Mouse (Mus musculus) spleen, embryonic (tissue): ENCODE results near the gene Olfr722.
"Not testable (repeated sequence)": the region's sequence is repeated elsewhere in the genome, so short reads cannot be mapped to it uniquely, and the experiment has no call there.

Experiments used
- CTCF ChIA-PET: fragments of 350-600 bp; sonication (Branson Sonifier 250); formaldehyde crosslinking; loops from one replicate; lab custom pipeline; 2022; lab: Charles Lee

The Olfr722 gene

DNA sequence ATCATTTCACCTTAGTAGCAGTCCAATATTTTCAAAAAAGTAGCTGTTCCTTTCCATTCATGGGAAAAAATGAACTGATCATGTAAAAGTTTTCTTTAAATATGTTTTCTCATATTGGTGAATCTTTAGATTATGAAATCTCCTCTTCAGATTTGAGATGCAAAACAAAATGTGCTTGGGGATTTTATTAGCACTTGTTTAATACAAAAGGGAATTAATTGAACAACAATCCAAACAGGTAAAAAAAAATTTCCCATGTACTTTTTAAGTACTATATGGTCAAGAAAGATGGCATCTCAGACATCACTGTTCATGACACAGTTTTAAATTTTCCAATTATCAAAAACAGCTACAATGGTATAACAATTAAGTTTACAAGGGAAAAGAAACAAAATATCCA is at the start of gene Olfr722:
Gene Olfr722, minus strand, starts transcription at position 101 of the 400 bp plus-strand sequence.
- CTCF ChIA-PET: no interaction called here

DNA sequence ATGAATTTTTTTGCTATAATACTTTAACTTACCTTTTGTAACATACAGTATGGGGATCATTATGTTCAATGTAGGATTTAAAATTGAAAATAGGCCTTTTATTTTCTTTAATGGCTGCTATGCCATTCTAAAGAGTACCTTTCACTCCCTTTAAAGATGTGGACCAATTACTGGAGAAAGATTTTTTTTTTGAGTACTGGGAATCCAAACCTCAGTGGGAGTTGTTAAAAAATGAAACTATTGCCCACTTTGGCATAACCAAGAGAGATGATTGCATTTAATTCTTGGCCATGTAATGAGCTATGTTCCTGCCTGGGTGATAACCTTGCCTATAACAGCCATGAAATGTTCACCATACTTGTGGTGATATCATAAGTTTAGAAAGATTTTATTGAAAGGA is 29.9 kb upstream of the Olfr722 start, which contains the start of gene Olfr723:
Gene Olfr723, minus strand, starts transcription at position 101 of the 400 bp plus-strand sequence.
- CTCF ChIA-PET: not testable (repeated sequence)

DNA sequence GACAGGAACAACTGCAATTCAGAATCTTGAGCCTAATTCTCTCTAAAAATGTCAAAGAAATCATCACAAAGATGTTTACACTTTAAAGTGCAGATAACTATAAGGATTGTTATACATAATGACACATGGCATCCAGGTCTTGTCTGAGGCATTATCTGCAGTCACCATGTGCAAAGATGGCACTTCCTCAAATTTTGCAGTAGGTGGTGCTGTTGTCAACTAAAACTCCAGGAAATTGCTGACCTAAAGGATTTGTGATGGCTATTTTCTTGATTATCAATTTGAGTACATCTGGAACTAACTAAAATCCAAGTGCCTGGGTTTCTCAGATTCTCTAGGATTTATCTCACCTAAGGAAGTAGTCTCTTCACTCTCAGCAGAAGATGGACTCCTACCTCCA is 41.4 kb downstream of the Olfr722 start:
- CTCF ChIA-PET: no interaction called here
